Mouse (Mus musculus): ENCODE measurements around the gene Ifi206.
A peak's percentile ranks its signal among the peaks of the same experiment; 100 is the strongest.
"Not testable (repeated sequence)": the region's sequence is repeated elsewhere in the genome, so short reads cannot be mapped to it uniquely, and the experiment has no call there.

Gene Ifi206

DNA sequence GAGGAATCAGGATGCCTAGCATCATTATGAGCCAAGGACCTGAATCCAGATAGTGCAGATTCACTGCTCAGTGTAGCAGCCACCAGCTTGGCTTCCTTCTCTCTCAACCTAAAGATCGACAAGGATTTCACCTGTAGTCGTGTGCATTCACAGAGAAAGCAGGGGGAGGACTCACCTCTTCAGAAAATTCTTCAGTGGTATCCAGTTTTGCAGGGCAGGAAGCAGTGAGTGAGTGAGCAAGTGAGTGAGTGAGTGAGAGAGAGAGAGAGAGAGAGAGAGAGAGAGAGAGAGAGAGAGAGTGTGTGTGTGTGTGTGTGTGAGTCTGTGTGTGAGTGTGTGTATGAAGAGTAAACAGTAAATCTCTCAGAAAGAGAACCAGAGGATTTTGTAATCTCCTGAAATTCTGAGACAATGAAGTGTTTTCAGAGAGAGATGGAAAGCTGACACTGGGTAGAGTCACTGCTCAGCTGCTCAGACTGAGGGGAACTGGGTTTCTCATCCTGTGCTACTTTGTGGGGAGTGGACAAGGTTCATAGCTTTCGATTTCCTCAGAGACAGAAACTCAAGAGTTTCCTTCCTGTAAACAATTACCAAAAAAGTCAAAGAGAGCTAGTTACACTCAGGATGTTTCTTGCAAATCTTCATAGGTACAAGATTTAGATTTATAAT is at the start of gene Ifi206:
Gene Ifi206 (minus strand): TSS at position 230 of the 669 bp plus-strand sequence.
- DNase-seq = not testable (repeated sequence)

DNA sequence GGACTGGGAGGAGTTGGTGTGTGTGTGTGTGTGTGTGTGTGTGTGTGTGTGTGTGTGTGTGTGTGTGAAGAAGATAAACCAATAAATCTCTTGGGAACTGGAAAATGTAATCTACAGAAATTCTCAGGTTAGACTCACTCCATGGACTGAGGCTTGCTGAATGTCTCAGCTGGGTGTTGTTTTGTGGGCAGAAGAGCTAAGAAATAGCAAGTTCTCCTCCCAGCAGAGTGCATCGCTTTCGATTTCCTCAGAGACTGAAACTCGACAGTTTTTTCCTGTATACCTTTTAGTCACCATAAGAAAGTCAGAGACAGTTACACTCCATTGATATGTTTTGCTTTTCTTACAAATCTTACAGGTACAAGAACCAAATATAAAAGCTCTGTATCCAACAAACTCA is 45.0 kb upstream of the Ifi206 start, which contains the start of gene Ifi214:
Gene Ifi214 (minus strand): TSS at position 167 of the 400 bp plus-strand sequence.
- DNase-seq = not testable (repeated sequence)

DNA sequence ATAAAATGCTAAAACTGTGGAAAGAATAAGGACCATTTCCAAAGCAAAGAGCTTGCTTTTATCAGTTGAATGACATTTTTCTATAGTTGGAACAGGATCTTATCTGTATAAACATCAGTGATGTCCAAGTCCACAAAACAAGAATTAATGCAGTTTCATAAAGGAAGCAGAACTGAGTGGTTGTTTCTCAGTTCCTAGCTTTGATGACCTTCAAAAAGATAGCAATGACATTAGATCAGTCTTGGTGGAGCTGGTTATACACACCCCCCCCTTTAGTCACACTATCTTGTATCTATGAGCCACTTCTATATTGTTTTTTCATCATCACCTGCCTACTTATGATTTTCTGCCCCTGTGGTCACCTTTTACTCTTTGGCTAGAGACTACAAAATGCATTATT is 30.6 kb upstream of the Ifi206 start:
- no peak for DNase-seq

DNA sequence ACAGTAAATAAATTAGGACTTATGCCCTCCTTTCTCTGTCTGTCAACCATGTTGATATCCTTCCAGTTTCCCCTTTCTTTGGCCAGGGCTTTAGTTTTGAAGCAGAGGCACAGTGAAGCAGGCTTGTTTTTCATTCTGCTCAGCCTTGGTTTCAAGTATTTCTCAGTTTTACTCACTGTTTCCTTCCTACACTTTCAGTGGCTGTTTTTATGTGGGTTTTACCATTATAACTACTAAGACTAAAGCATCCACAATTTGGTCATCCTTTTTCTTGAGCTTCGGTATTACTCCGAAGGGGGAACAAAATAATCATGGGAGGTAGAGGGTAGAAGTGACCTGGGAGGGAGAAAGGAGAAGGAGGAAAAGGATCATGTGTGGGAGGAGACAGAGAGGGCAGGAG is 19.8 kb upstream of the Ifi206 start:
- DNase-seq = not testable (repeated sequence)

DNA sequence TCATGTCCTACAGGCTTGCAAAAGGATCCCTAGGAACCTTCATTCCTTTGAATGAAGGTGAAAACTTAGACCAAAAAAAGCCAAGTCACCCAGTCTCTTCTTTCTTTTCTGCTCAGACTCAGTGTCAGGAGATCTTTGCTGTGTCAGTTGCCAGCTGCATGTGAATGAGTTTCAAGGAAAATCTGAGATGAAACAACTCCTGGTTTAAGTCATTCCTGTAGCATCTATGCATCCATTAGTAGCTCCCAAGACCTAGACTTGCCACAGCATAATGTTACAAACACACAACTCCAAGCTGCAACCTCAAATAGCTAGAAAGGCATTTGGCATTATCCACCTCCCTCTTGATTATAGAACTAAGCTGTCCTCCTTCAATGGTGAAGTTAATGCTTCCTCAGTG is 642 bp upstream of the Ifi206 start:
- not testable (repeated sequence) for DNase-seq

- not testable (repeated sequence) for DNase-seq
Observed at GRCm38 (mm10) chr1:173481182-173481574, 9.7 kb downstream of the Ifi206 start.

DNA sequence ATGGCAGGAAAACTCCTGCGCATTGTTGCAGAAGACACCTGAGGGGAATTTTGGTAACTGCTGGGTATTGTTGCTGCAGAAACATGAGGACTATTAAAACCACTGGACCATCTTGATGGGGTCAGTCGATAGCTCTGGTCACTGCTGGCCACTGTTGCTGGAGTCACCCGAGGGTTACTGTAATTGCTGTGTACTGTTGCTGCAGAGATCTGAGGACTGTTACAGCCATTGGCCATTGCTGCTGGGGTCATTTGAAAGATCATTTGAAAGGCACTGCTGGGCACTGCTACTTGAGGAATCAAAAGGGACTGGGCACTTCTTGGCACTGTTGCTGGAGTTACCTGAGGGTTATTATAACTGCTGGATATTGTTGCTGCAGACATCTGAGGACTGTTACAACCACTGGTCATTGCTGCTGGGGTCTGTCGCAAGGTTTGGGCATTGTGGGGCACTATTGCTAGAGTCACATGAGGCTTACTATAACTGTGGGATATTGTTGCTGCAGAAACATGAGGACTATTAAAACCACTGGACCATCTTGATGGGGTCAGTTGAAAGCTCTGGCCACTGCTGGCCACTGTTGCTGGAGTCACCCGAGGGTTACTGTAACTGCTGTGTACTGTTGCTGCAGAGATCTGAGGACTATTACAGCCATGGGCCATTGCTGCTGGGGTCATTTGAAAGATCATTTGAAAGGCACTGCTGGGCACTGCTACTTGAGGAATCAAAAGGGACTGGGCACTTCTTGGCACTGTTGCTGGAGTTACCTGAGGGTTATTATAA is 10.3 kb downstream of the Ifi206 start:
- peak; percentile 11 for DNase-seq

- DNase-seq = no peak
Observed at GRCm38 (mm10) chr1:173456761-173457160, 34.1 kb downstream of the Ifi206 start.

DNA sequence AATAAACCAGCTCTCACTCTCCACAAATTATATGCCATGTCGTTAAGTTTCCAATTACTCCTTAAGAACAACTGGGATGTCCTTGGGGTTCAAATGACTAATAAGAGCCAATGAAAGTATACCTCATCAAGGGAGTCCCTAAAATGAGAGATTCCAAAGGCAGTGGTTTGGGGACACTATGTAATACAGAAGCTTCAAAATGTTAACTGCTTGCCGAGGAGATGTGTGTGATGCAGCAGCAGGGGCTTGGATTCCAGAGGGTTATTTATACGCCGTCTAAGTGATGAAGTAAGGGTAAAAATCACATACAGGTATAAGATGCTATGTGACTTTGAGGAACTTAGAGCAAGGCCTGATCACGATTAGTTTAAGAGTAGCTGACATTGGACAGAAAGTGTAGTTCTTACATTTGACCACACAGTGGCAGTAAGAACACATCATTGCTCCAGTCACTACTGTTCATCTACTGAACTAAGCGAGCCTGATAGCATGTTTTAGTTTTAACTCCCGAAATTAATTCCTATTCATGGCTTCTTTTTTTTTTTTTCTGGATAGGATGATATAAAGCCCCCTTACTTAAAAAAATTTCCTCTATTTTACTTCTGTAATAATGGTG is 34.6 kb downstream of the Ifi206 start:
- DNase-seq = peak; percentile 48

DNA sequence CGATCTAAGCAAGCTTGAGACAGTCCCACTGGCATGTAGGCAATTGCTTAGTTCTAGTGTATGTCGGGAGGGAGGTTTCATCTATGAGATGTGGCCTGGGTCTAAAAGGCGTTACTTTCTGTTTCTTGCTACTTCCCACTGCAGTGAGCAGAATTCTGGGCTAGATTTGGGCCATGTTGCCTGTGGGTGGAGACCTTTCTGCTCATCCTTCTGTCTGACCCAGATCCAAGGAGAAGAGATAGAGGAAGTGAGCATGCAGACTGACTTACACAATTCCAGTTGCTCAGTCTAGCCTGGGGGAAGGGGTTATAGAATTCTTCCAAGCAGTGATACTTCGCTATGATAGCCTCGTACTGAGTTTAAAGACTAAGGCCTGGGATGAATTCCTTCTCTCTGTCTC is 39.2 kb downstream of the Ifi206 start:
- DNase-seq = no peak

GRCm38 (mm10) chr1:173450621-173451020 is 40.2 kb downstream of the Ifi206 start:
- DNase-seq = no peak

- no peak for DNase-seq
Observed at GRCm38 (mm10) chr1:173447067-173447466, 43.8 kb downstream of the Ifi206 start.

- DNase-seq = no peak
Observed at GRCm38 (mm10) chr1:173443061-173443460, 47.8 kb downstream of the Ifi206 start.

- DNase-seq = no peak
Observed at GRCm38 (mm10) chr1:173441210-173441609, 49.6 kb downstream of the Ifi206 start.

DNA sequence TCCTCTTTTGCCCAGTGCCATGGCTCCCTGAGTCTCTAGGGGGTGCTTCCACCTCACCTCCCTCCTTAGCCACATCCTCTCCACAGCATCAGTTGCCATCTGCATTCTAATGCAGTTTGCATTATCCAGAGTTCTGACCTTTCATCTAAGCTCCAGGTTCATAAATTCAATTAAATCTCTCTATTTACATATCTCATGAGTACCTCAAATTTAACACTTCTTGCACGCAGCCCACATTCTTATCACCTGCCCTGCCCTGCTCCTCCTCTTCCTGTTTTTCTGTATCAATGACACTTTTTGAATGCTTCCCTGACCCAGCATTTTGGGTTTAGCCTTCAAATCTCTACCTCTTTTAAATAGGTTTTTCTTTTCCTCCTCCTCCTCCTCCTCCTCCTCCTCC is 50.2 kb downstream of the Ifi206 start:
- no peak for DNase-seq

- DNase-seq = no peak
Observed at GRCm38 (mm10) chr1:173437161-173437953, 53.5 kb downstream of the Ifi206 start.

GRCm38 (mm10) chr1:173432411-173432810 is 58.4 kb downstream of the Ifi206 start:
- no peak for DNase-seq

- DNase-seq = no peak
Observed at GRCm38 (mm10) chr1:173429995-173430699, 60.7 kb downstream of the Ifi206 start.

DNA sequence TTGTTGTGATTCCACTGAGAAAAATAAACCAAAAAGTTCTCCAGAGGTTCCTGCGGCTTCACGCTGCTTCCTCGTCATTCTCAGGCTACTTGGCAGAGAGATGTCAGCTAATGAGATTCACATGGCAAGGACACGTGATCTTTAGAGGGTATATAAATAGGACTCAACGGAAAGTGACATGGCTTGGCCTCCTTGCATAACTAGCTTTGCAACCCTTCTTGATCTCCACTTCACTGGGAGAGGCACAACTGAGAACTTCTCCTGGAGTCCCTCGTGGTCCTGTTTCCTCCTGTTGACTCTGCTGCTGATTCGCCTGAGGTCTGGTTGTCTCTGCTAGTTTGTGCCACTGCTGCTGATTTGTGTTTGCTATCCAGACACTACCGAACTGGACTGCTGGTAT is 63.5 kb downstream of the Ifi206 start:
- no peak for DNase-seq

GRCm38 (mm10) chr1:173426345-173426744 is 64.5 kb downstream of the Ifi206 start:
- DNase-seq = no peak

DNA sequence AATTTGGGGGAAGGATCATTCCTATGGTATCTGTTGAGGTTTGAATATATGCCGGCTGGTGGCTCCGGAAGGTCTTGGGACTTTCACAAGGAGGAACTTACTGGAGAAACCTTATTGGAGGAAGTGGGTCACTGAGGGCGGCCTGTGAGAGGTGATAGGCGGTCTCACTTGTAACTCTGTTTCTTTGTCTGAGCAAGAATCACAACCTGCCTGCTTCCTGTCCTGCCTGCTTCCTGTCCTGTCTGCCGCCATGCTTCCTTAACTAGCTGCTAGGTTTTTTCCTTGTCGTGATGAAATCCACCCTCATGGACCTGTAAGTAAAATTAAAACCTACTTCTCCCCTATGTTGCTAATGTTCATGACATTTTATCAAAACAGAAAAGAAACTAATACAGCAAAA is 70.5 kb downstream of the Ifi206 start:
- DNase-seq = peak; percentile 19

DNA sequence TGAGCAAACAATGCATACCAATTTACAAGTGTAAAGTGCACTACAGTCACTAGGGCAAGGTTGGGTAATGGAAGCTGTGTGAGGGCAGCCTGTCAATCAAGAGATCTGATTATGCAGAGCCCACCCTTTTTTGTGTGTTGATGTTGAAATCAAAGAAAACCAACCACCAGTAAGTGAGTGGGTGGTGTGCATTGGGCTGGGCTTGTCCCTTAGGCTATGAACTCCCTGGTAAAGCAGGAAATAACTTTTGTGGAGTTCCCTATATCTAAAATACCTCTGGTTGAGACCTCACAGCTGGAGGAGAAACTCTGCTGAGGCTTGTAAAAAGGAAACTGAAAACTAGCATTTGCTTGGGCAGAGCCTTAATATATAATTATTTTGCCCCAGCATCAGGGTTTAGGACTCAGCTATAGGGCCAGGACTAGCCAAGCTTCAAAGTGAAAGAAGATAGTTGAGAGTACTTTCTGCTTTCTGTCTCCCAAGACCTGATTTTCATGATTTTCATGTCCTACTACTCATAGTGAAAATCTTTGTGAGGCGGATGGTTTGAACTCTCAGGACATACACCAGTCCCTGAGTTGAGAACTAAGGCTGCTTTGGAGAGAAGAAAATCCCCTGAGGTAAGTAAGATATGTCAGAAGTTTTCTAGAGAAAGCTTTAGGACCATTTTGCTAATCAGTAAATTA is 71.8 kb downstream of the Ifi206 start:
- DNase-seq = no peak

Measured in kidney, adult 9 months (tissue).